Mouse (Mus musculus) brown adipose tissue, adult 24 weeks (tissue): ENCODE measurements at regions not wholly inside any gene's neighbourhood (a gene's known extent, or its start where the extent isn't known, plus 50 kb on each side); places are given as distances from the start of the nearest gene placed in this dataset.

Source experiments
- H3K27ac ChIP-seq: fragments of 200-500 bp; replicated peaks from 2 replicates; pipeline ENCODE4 v1.5.1; 2012; ENCODE audit warnings: low read depth, mild to moderate bottlenecking, low read length
- H3K4me1 ChIP-seq: fragments of 200-500 bp; 2 replicates; pipeline ENCODE4 v1.6.1; 2012; ENCODE audit warnings: low read length, mixed read lengths; ENCODE audit not compliant: control insufficient read depth, insufficient read depth, insufficient read length
- H3K4me3 ChIP-seq: fragments of 200-500 bp; 2 replicates; pipeline ENCODE4 v1.5.1; 2012; ENCODE audit warnings: low read depth, mild to moderate bottlenecking, low read length, moderate library complexity; ENCODE audit not compliant: insufficient read depth

- Histone ChIP-seq H3K4me1 (no peaks in the 10 kb centered on the region), H3K4me3 (no peak overlapping the region), H3K27ac (no peak overlapping the region)
Observed at GRCm38 (mm10) chr3:120570806-120571425, 600.6 kb downstream of the Rwdd3 start.

- no peak overlapping the region for H3K27ac ChIP-seq
- no peaks in the 10 kb centered on the region for H3K4me1 ChIP-seq
- H3K4me3 ChIP-seq: no peak overlapping the region
Observed at GRCm38 (mm10) chr3:120541556-120542476, 629.7 kb downstream of the Rwdd3 start.

- Histone ChIP-seq H3K4me3 (no peak overlapping the region), H3K4me1 (no peaks in the 10 kb centered on the region), H3K27ac (no peak overlapping the region)
Observed at GRCm38 (mm10) chr3:120533901-120534300, 637.6 kb downstream of the Rwdd3 start.

GRCm38 (mm10) chr3:120531880-120532580, 639.5 kb downstream of the Rwdd3 start:
- Histone ChIP-seq H3K4me1 (no peaks in the 10 kb centered on the region), H3K4me3 (no peak overlapping the region), H3K27ac (no peak overlapping the region)

- Histone ChIP-seq H3K4me3 (no peak overlapping the region), H3K4me1 (no peaks in the 10 kb centered on the region), H3K27ac (no peak overlapping the region)
Observed at GRCm38 (mm10) chr3:120511651-120512050, 659.8 kb downstream of the Rwdd3 start.

- Histone ChIP-seq H3K4me3 (no peak overlapping the region), H3K4me1 (no peaks in the 10 kb centered on the region), H3K27ac (no peak overlapping the region)
Observed at GRCm38 (mm10) chr3:120498937-120499336, 672.6 kb downstream of the Rwdd3 start.

- Histone ChIP-seq H3K4me3 (no peak overlapping the region), H3K27ac (no peak overlapping the region), H3K4me1 (no peaks in the 10 kb centered on the region)
Observed at GRCm38 (mm10) chr3:120477934-120478333, 693.6 kb downstream of the Rwdd3 start.

- H3K4me1 ChIP-seq: no peaks in the 10 kb centered on the region
- no peak overlapping the region for H3K27ac ChIP-seq
- H3K4me3 ChIP-seq: no peak overlapping the region
Observed at GRCm38 (mm10) chr3:120477232-120477631, 693.0 kb upstream of the Ptbp2 start.

- Histone ChIP-seq H3K27ac (no peak overlapping the region), H3K4me1 (no peaks in the 10 kb centered on the region), H3K4me3 (no peak overlapping the region)
Observed at GRCm38 (mm10) chr3:120473645-120474038, 689.4 kb upstream of the Ptbp2 start.

- Histone ChIP-seq H3K4me1 (no peaks in the 10 kb centered on the region), H3K4me3 (no peak overlapping the region), H3K27ac (no peak overlapping the region)
Observed at GRCm38 (mm10) chr3:120472687-120473644, 688.7 kb upstream of the Ptbp2 start.

GRCm38 (mm10) chr3:120471878-120472444, 687.7 kb upstream of the Ptbp2 start:
- Histone ChIP-seq H3K4me3 (no peak overlapping the region), H3K4me1 (no peaks in the 10 kb centered on the region), H3K27ac (no peak overlapping the region)

GRCm38 (mm10) chr3:120468887-120469286, 684.6 kb upstream of the Ptbp2 start:
- no peak overlapping the region for H3K4me3 ChIP-seq
- no peak overlapping the region for H3K27ac ChIP-seq
- H3K4me1 ChIP-seq: no peaks in the 10 kb centered on the region

GRCm38 (mm10) chr3:120460717-120461116, 676.5 kb upstream of the Ptbp2 start:
- no peak overlapping the region for H3K4me3 ChIP-seq
- H3K4me1 ChIP-seq: no peaks in the 10 kb centered on the region
- H3K27ac ChIP-seq: no peak overlapping the region

- H3K27ac ChIP-seq: no peak overlapping the region
- H3K4me1 ChIP-seq: no peaks in the 10 kb centered on the region
- H3K4me3 ChIP-seq: no peak overlapping the region
Observed at GRCm38 (mm10) chr3:120457912-120458311, 673.6 kb upstream of the Ptbp2 start.
